Mouse (Mus musculus): ENCODE measurements at regions not wholly inside any gene's neighbourhood (a gene's known extent, or its start where the extent isn't known, plus 50 kb on each side); places are given as distances from the start of the nearest gene placed in this dataset.

DNA sequence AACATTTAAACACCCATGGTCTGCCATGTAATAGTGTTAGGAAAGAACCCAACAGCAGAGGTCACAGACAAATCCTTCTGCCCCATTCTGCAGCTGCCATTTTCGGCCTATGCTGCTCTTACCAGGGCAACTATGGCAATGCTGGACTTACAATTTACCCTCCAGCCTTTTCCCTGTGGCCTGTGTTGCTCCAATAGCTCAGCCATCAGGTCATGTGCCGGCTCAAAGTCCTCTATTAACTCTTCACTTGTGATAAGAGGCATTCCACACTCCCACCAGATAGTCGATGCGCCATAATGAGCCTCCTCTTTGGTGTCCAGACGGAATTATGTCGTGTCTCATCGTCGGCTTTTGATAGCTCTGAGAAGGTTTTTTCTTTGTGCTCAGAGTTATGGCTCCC lies 214.7 kb upstream of the Ccdc122 start:
- no peak for ATAC-seq

DNA sequence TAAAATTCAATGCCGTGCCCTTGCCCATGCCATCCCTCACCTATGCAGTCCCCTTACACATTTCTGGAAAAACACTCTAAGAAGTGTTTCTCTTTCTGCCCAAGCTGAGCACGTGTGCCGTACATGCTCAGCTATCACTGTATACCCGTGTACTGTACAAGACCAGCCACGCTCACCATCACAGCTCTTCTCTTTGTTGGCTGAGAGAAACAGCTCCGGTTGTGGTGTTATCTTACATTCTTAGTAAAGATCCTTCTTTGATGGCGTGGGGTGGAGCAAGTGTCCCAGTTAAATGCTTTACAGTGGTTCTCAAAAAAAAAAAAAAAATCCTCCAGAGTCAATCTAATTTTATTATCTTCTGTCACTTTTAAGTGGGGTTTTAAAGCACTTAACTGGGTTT lies 215.1 kb upstream of the Ccdc122 start:
- ATAC-seq, result no peak

DNA sequence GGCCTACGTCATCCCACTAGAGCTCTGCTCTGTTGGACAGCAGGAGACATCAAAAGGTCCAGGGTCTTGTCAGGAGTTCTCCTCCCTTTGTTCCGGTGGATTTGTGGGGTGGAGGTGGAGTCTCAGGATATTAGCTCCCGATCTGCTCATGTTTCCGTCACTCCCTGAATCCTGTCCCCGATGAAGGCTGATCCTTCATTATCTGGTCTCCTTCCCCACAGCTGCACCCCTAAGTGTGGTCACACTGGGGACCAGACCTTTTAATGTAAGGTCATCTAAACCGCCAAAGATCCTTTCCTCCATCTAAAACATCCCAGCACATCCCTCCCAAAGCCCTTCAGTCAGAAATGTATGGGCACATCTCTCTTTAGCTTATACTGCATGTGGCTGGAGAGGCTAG lies 215.6 kb upstream of the Ccdc122 start:
- no peak for ATAC-seq

DNA sequence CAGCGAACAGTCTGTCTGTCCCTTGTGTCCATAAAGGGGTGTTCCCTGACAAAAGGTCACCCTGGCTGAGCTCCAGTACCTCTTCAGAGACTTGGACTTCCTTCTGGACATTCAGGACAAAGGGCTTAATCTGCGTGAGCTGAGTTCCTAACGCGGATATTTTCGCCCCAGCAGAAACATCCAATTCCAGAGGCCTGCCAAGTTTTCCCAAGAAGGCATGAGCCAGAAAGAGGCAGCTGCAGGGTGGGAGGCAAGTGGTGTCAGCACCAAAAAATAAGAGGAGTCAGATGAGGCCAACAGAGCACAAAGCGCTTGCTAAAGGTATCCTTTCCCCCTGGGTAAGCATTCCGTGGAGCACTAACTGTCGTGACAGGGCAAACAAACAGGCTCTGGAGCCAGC lies 216.9 kb upstream of the Ccdc122 start:
- no peak for ATAC-seq

DNA sequence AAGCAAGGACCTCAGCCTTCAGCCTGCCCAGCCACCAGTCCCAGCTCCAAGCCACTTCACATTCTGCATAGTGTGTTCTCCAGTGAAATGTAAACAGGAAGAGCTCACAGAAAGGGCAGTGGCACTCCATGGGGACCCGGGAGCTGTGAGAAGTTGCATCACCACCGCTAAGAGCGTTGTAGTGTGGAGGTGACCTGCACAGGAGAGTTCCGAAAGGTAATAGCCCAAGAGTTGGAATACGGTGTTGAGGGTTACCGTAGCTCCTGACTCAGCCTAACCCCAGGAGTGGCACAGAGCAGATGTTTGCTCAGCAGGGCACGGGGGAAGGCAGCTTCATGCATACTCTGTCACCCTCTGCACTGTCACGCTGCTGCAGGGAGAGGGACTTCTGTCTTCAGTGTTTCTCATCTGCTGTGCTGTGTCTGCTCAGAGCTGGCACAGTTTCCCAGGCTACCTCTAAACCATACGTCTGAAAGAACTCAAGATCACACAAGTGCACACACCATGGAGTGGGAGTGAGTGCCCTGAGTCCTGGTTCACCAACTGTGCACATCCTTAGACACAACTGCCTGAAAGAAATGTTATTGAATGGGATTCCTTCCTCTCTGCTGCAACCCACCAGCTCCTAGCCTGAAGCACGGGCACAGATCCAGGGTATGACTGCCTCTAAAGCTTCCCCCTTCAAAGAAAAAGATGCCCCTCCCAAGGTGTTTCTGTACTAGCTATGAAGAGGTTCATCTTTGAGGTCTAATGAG lies 218.1 kb upstream of the Ccdc122 start:
- ATAC-seq, result no peak

DNA sequence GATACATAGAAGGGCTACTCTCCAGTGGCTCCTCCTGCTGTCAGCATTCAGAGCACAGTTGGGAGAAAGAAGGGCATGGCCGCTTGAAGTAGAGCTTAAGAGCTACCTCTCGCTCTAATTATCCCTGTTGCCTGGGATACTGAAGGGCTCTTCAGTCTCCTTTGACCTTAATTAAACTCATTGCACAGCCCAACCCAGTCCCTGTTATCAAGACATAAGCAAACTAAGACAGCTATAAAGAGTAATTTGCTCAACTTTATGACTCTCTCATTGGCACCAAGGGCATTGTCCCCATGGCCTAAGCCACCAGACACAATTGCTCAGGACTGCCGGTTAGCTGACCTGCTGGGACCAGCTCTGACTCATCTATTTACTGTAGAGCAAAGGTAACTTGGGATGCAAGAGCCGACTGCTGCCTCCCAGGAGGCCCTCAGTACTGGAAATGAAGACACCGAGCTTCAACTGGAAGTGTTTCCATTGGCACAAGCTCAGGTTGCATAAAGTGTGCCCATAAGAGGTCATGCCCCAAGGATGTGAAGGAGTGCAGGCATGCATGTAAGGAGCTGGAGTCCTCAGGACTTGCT lies 219.3 kb upstream of the Ccdc122 start:
- no peak for ATAC-seq

DNA sequence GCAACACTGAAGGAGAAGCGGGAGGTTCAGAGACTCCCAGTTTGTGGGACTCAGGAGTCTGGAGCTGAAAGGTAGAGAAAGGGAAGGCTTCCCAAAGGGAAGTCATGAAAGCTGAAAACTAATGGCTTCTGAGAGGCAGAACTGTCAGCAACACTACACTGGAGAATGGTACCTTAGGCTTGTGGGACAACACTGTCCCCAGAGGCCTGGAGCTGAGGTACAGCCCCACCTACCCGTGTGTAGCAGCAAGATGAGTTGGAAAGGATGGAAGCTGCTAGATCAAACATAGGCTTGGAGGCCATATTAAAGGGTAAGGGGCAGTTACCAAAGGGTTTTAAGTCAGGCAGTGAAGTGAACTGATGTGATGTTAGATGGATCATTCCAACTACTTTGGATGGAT lies 219.9 kb upstream of the Ccdc122 start:
- no peak for ATAC-seq

DNA sequence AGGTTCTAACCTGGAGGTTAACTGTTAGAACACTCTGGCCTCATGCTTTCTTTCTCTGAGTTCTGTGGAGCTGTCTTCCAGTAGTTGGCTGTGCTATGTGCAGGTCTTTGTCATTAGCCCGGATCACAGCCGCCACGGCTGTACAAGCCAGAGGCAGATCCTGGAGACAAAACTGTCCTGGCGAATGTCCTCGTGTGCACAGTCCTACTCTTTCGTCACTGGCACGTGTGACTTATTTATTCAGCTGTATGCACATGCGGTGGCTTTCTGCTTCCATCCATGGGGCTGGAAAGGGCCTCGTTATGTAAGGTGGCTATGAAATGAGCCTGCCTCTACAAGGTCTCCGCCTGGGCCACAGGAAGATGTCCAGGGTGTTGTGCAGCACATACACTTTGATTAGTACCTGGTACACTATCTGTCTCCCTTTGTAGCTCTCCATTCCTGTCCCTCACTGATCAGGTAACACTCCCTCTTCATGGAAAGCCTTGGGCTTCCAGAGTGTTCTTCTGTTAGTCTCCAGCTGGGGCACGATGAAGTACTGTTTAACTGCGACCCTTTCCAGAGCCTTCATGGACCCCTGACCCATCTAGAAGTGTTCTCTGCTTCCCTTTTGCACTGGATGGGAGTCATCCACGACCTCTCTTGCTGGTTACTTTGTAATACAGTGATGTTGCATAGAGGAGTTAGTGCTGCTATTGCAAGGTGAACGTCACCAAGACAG lies 224.3 kb upstream of the Ccdc122 start:
- ATAC-seq, result no peak

DNA sequence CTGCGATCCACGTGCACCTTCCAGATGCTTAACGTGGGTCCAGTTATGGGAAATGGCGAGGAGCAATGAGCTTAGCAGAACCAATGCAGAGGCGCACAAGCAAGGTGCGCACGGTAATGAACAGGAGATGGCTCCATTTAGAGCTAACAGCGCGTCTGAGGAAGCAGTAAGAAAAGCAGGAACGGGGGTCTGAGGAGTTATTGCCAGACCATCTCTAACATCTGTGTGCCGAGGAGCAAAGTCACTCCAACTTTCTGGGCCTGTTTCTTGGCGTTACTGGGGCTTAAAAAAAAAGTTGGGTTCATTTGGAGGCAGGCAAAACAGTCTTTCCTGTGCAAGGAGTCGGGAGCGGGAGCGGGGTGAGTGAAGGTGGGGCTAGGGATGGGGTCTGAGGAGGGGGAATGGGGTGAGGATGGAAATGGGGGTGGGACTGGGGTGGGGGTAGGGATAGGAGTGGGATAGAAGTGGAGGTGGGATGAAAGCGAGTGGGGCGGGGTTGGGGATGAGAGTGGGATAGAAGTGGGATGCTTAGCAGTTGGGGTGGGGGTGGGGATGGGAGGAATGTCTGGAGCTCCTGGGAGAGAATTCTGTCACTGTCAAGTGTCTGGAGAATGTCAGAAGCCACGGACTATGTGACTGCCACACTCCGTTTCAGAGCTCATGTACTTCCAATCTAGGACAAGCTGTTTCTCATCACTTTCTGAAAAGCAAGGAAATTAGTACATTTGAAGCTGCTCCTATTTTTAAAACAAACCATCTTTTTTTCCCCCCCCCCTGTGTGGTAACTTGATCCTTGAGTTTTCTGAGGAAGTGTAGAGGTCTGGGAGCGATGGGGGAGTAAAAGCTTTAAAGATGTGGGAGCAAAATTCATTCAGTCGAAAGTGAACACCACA lies 225.6 kb upstream of the Ccdc122 start:
- ATAC-seq, result no peak

DNA sequence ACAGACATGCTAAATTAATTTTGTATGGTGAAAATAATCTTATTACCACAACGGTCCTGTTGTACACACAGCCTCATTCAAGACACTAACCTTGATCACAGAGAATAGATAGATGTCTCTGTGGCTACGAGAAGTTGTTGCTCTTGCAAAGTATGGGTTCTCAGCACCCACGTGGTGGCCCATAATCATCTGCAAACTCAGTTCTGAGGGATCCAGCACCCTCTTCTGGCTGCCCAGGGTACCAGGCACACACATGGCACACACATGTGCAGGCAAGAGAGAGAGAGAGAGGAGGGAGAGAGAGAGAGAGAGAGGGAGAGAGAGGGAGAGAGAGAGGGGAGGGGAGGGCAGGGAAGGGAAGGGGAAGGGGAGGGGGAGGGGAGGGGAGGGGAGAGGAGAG lies 226.5 kb upstream of the Ccdc122 start:
- ATAC-seq, result no peak

DNA sequence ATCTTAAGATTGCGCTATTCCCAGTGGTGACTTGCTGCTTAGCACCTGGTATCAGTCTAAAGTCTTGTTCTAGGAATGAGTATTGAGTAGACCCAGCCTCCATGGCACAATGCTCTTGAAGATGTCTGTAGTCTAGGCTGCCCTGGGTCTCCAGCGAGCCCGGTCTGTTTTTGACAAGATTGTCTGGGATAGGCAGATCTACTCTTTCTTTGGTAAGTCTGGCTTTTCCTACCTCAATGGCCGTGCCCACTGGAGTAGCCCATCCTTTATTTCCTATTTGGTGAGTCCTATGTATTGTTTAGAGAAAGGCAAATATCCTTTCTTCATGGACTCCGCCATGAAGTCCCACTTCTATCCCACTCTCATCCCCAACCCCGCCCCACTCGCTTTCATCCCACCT lies 227.2 kb upstream of the Ccdc122 start:
- ATAC-seq, result no peak

DNA sequence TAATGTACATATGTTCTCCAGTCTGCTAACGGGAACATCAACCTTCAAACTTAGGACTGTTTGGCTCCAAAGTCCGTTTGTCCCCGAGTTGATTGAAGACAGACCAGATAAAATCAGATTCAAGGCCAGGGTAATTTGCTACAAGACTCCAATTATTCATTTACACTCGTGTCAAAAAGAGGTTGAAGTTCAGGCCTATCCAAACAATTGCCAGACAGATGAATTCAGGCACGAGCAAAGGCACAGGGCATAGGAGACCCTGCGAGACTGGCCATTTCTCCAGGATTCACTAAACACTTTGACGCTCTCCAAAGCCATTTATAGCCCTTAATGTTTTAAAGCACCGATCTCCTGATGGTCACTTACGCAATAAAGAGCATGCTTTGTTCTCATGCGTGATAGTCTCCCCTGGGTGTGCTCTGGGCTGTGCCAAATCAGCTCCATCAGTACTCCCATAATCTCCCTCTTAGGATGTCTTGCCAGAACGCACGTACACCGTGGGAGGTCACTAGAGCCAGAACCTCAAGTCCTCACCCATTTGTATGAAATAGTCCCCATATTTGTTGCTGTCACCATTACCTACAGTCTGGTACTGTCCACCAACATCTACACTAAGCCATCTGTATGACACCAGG lies 231.3 kb upstream of the Ccdc122 start:
- ATAC-seq, result no peak

DNA sequence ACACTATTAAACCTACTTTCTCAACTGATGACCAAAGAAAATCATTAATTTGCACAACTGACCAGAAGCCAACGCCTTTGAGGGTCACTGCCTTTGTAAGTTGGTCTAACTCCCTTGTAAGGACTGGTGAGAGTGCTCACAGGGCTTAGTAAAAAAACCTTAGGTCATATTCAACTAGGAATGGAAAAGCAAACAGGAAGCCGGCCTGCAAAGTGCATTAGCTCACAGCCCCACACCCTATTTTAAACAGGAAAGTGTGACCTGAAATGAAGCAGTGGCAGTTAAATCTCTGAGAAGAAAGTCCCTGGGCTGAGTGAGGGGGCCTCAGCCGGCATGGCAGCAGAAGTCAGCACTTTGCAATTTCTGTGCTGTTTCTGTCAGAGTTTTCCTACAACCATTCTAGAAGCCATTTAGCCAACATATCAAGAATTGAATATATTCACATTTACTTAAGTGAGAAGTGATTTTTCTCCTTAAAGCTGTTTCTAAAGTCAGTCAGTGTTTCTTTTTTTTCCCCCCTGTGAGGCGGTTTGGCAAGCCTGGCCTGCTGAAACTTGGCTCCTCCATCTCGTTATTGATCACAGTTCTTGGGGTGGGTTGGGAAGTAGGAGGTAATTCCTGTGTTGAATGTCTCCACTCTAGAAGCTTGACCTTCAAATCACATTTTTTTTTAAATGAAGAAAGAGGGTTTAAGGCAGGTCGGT lies 232.0 kb upstream of the Ccdc122 start:
- ATAC-seq, result no peak

DNA sequence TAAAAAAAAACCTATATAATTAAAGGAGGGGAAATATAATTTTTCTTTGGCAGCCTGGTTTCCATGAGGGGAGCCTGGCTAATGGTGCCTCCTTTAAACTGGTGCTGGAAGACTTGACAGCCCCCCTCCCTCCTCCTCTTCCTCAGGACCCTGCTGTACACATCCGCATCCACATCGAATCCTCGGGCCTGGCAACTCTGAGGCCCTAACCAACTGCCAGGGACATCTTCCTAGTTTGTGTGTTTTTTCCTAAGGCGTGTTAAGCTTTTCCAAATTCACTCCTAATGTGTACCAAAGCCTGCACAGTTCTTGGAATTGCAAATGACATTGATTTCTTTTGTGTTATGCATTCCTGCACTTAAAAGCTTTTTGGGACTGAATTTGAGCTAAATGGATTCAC lies 236.4 kb upstream of the Ccdc122 start:
- no peak for ATAC-seq

DNA sequence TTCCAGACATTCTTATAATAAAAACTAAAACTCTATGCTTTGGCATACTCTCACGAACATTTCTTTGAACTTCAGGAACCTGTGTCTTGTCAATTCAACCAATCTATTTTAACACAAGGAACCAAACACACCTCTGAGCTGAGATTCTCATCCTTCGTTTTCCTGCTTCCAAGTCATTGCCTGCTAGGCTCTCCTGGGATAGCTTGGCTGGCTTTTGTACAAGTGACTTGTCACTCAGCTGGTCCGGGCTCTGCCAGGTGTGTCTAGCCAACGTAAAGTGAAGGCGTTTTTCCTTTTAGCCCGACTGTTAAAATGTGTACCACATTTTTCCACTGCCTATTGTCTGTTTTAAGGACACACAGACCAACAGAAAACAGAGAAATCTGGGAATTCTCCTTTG lies 236.8 kb upstream of the Ccdc122 start:
- no peak for ATAC-seq

DNA sequence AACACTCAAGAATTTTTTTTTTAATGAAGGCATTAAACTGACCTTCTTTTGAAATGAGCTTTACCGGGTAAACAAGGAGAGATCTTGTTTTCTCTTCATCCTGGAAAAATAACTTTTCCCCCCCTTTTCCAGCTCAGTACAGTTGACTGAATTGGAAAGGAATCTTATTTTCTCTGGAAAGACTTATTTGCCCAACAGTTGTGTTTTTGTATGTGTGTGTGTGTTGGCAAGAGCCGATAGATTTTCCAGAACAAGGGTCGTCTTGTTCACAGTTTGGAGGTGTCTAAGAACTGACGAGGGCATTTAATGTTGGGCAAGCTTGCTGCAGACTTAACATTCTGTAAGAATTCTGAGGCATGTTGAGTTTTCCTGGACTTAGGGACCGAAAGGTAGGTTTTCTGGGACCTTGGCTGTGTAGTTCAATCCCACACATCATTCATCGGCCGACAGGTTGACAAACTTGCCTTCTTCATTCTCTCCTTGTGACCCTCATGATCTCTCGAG lies 237.6 kb upstream of the Ccdc122 start:
- no peak for ATAC-seq

DNA sequence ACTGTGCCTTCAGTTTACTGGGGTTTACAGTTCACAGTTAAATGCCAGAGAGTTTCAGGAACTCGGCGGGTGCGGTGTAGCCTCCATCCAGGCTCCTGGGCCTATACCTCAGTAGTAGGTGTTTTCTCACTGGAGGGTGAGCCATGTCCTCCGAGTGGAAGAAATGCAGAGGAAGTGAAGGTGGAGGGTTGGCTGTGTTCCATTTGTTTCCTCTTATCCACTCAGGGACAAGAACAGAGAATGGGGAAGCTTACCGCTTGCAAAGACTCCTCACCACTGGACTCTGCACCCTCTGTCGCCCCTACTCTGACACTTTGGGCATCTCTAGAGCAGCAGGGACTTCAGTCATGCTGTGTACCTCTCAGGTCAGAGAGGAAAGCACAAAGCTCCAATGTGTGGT lies 238.1 kb upstream of the Ccdc122 start:
- no peak for ATAC-seq

DNA sequence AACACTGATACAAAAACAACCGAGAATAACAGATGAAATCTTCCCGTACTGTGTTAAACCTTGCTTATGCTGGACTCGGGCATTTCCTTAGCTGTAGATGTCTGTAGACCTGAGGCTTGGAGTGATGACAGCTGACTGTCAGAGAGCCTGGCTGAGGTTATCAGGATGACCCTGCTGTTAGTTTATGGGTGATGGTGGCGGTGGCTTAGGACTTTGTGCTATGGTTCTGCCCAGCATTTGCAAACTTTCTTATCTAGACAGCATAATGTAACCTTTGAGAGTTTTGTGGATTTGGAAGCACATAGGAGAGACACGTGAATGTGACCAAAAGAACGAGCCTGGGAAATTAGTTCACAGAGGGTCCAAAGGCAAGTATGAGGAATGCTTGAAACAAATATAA lies 239.1 kb upstream of the Ccdc122 start:
- ATAC-seq, result no peak

DNA sequence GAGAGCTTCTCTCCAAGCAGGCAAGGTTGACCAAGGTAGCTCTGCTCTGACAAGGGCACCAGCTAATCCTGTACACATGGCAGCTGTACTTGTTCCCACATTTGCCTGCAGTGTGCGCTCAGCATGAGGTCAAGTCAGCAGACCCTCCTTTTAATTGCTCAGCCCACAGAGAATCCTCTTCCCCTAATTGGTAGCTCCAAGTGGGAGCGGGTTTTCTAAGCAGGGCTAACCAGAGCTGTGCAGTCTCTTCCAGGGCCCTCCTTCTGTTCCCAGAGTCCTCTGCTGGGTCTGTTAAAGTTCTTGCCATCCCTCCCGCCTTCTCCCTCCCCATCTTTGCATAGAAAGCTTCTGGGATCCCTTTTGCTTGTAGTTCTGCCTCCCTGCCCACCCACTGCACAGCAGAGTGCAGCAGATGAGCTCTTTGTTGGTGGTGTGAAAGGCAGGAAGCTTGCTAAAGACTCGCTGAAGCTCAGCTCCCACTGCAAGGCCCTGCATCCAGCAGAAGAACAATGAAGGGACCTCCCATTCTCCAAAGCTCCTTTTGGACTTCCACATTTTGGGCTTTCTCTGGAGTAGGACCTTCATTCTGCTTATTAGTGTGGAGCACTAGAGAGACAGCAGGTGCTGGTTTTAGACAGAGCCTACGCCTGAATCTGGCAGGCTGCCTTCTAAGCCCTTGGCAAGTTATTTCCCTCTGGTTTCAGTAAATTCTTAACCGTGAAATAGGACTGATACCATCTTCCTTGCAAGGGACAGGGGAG lies 235.3 kb upstream of the Serp2 start:
- ATAC-seq, result no peak

DNA sequence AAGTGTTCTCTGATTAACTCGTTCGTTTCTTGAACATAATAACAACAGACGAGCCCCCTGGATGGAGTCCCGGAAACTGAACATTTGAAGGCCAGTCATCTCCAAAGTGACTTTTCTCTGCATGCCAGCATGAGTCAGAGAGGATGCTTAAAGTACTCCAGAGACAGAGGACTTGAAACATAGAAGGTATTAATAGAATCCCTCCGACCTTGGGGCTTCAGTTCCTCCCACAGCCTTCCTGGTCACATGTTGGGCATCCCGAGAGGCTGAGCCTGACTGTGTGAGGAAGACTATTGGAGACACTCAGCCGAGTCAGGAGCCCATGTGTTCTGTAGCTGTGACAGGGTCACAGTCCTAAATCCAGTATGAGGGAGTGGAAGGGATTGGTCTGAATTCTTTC lies 232.7 kb upstream of the Serp2 start:
- no peak for ATAC-seq

DNA sequence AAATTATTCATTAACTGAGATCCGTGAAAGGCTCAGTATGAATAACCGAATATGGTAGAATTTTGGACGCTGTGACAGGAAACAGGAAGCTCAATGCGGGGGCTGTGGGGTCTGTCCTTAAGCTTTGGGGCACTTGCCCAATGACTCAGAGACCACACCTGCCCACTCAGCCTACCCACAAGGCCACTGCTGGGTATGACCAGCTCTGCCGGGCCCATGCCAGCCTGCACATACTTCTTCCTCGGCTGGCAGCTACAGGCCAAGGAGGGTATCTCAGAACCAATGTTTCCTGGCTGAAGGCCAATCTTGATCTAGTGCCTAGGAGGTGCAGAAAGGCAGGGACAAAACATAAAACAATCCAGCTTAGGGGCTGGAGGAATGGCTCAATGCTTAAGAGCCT lies 230.9 kb upstream of the Serp2 start:
- ATAC-seq, result peak; percentile 34
